Mouse (Mus musculus): ENCODE measurements around the gene Klk4. TPM values are rescaled to one million over a fixed set of nuclear protein-coding genes. Genes with fewer than 3 reads are reported as not detected.
A peak's percentile ranks its signal among the peaks of the same experiment; 100 is the strongest.

The Klk4 gene
- total RNA-seq, 4 experiments from 2014 or later = not detected

DNA sequence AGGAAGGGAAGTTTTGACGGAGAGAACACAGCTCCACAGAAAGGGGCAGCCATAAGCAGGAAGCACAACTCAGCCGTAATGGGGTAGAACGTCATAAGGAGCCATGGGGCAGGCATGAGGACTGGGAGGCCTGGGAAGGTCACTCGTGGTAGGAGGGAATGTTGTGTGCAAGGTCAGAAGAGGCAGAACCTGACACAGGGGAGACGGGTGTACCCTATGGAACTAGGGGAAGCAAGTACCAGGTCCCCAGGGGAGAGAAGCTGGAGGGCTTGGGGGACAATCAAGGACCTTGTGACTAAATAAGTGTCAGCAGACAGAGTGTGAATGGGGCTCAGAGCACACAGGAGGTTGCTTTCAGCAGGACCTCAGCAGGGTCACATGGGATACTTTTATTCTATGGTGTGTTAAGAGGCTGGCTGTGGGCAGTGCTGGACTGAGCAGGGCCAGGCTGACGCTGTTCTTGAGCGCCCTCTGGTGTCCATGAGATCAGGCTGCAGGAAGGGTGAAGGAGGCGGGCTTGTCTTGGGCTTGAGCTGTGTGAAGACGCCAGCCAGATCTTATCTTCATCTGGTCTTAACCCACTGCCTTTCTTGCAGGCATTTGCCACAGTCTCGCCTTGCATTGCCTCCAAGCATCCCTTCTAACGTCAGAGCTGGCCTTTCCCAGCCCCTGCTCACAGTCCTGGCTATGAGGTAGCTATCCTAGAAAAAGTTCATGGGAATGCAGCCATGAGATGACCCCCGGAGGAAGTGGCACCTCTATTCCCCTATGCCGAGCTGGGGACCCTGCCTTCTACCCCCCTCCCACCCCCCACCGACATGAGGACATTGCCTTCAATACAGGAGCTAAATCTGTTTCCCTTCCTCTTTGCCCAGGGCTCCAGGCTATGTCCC lies 38.8 kb downstream of the Klk4 start:
- DNase-seq (ENCODE audit: low spot score in 2 of 2) = peak; percentile 15 to 69

DNA sequence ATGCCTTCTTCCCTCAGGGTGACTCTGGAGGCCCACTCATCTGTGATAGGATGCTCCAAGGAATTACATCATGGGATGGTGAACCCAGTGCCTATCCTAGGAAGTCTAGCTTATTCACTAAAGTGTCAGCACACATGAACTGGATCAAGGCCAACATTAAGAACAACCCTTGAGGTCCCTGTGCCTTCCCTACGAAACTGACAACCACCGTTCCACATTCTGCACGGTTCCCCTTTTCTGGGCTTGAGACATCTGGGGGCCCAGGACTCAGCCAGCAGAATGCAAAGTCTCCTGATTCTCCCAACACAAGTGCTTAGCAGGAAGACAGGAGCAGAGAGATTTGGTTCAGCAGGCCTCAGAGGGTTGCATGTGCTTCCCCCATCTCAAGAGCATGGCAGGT lies 39.6 kb downstream of the Klk4 start:
- no peak for DNase-seq (ENCODE audit: low spot score in 2 of 2)

DNA sequence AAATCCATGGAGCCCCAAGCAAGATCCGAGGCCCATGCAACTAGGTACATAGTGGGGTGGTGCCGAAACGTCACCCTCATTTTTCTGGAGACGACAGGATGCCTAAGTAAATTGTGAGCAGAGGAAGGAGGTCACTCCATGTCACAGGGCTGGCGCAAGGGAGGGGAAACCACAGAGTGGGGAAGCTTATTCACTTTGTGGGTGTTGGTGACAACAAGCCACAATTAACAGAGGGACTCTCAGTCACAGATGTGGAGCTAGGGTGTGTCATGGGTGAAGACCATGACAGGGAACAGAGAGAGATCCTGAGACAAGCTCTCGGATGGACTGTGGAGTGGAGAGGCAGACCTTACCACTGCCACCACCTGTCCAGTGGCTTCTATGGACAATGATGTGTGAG lies 40.1 kb downstream of the Klk4 start:
- no peak for DNase-seq (ENCODE audit: low spot score in 2 of 2)

DNA sequence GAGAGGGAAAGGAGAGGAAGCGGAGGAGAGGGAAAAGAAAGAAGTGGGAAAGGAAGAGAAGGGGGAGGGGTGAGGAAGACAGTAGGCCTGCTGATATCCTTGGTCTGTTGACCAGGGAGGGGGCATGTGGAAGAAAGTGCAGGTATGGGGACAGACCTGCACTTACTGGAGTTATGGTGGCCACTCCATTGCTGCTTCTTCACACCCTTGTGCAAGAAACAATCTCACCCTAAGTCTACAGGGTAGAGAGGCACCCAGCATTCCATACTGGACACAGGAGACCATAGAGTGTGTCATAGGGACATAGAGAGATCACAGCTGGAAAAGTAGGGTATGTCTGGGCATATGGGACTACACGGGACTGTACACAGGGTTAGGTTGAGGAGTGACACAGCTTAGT lies 41.0 kb downstream of the Klk4 start:
- DNase-seq (ENCODE audit: low spot score in 2 of 2) = no peak

DNA sequence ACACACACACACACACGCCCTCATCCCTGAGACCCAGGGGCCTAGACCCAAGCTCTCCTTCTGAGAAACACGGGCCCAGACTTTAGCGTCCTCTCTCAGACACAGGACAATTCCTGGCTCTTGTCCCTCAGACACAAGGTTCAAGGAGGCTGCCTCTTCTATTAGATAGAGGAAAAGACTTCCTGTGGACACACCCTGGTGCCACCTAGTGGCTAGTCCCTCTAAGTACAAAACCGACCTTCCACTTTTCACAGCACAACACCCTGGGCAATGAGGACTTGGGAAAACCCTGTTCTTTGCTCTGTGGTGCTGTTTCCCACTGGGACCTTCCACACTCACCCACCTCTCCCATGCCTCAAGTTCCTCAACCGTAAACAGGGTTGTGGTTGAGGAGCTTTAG lies 45.0 kb downstream of the Klk4 start:
- no peak for DNase-seq (ENCODE audit: low spot score in 2 of 2)

DNA sequence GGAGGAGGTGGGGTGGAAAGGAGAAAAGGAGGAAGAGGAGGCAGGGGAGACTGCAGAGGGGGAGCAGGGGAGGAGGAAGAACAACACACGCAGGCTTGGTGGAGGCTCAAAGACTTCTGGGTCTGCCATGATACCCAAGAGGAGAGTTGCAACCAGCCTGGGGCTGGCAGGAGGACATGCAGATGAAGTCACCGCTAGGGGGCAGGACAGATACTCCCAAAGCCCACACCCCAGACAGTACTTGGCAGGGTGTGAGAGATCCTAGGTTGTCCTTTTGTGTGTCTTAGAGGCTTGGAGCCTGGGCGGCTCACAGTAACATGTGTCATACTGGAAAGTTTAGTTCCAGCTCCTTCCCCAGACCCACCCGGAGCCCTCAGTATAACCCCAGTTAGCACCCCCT lies 47.6 kb downstream of the Klk4 start:
- no peak for DNase-seq (ENCODE audit: low spot score in 2 of 2)

DNA sequence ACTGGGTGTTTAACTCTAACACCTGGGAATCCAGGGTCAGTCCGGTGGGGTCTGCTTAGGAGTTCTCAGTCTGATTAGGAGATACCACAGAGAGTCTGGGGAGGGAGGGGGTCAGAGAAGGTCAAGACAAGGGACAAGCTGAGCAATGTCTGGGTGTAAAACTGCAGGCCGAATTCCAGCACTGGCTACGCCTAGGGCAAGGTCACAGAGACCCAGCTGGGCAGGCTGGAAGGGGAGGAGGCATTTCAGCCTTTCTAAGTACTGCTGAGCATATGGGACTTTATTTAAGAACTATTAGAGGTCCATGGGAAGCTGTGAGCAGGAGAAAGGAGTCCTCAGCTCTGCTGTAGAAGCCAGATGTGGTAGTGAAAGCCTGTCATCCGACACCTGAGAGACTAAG lies 51.4 kb downstream of the Klk4 start:
- no peak for DNase-seq (ENCODE audit: low spot score in 2 of 2)

DNA sequence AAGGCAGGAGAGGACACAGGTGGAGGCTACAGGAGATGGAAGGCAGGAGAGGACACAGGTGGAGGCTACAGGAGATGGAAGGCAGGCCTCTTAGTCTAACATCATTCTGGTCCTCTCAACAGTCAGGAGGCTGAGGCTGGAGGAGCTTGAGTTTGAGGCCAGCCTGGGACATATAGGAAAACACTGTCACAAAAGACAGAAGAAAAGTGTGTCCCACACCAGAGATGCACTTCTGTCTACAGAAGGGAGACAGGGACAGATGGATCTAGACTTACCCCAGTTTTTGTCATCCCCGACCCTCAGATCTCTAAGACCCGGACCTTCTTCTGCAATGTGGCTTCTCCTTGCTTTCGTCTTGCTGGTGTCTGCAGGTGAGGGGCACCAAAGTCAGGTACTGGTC lies 52.5 kb downstream of the Klk4 start, which contains the start of gene Klk15:
Gene Klk15 (plus strand): TSS at position 301 of the 400 bp plus-strand sequence.
- DNase-seq (ENCODE audit: low spot score in 2 of 2) = no peak

DNA sequence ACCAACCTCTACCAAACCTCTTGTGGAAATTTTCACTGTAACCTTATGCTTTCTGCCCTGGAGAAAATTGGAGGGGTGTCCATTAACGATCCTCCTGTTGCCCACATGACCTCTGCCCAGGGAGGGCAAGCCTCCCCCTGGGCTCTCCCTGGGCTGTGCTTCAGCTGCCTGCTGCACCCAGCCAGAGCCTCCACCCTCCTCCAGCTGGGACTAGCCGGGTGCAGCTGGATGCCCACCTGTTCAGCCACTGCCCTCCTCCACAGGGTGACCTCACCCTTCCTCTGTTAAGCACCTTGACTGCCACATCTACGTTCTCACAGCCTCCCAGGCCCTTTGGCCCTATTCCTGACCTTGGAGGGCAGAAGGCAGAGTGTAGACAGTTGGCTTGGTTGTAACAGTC lies 53.8 kb downstream of the Klk4 start:
- no peak for DNase-seq (ENCODE audit: low spot score in 2 of 2)

Other genes starting within 250 kb of the Klk4 start
- gene Ceacam18, start 246.5 kb upstream of the Klk4 start, total RNA-seq (2022) = under 1 TPM in 1 of 4 experiments, not detected in 3; 0.31 TPM
- 1 to 10 TPM; 1.3 to 2.6 (median 1.5) TPM for gene Siglece, start 221.0 kb upstream of the Klk4 start, total RNA-seq (2022)
- 10 to 100 TPM in 1 of 4 experiments, 1 to 10 TPM in 3; 7.5 to 12.3 (median 9.8) TPM for gene Ctu1, start 209.1 kb upstream of the Klk4 start, total RNA-seq (2022)
- not detected for gene Klk14, start 190.7 kb upstream of the Klk4 start, total RNA-seq (2022)
- gene Klk13, start 168.6 kb upstream of the Klk4 start, total RNA-seq (2022) = not detected
- gene Klk12, start 112.3 kb upstream of the Klk4 start, total RNA-seq (2022) = not detected
- not detected for gene Klk11, start 106.6 kb upstream of the Klk4 start, total RNA-seq (2022)
- gene Klk10, start 100.1 kb upstream of the Klk4 start, total RNA-seq (2022) = 1 to 10 TPM in 2 of 4 experiments, under 1 TPM in 2; 0.92 to 1.5 (median 1.3) TPM
- gene Klk9, start 89.3 kb upstream of the Klk4 start, total RNA-seq (2022) = under 1 TPM in 1 of 4 experiments, not detected in 3; 0.23 TPM
- 10 to 100 TPM; 18.3 to 25.9 (median 23.2) TPM for gene Klk8, start 83.6 kb upstream of the Klk4 start, total RNA-seq (2022)
- gene Klk7, start 69.9 kb upstream of the Klk4 start, total RNA-seq (2022) = under 1 TPM; 0.20 to 0.87 (median 0.46) TPM
- gene Klk6, start 56.7 kb upstream of the Klk4 start, total RNA-seq (2022) = 10 to 100 TPM in 1 of 4 experiments, 1 to 10 TPM in 2, under 1 TPM in 1; 0.66 to 11.7 (median 4.5) TPM
- gene Klk5, start 39.2 kb upstream of the Klk4 start, total RNA-seq (2022) = not detected
- gene Klk15, start 52.6 kb downstream of the Klk4 start, total RNA-seq (2022) = not detected
- not detected for gene Klk1b8, start 69.5 kb downstream of the Klk4 start, total RNA-seq (2022)
- not detected for gene Klk1b1, start 85.6 kb downstream of the Klk4 start, total RNA-seq (2022)
- not detected for gene Klk1b9, start 94.9 kb downstream of the Klk4 start, total RNA-seq (2022)
- gene Klk1b11, start 114.7 kb downstream of the Klk4 start, total RNA-seq (2022) = not detected
- not detected for gene Klk1b26, start 131.0 kb downstream of the Klk4 start, total RNA-seq (2022)
- gene Klk1b27, start 171.1 kb downstream of the Klk4 start, total RNA-seq (2022) = not detected
- not detected for gene Klk1b21, start 221.2 kb downstream of the Klk4 start, total RNA-seq (2022)
- not detected for gene Klk1b22, start 231.5 kb downstream of the Klk4 start, total RNA-seq (2022)